In genomic region chr8:106535448-106535847, GRCm38 (mm10) we compare ENCODE assay signal across 2 mouse cellular contexts.
TF ChIP-seq lines count a peak whose summit lies in the region.

No protein-coding gene starts in this region.

TF ChIP-seq in CH12.LX, 34 proteins besides CTCF, POLR2A, EP300 and RAD21:
- TF ChIP-seq BHLHE40 (IDR thresholded peaks at IDR 0.05; ENCODE audit: low read depth, low read length) (no peak), ZKSCAN1 (IDR thresholded peaks at IDR 0.05; ENCODE audit: borderline replicate concordance, low read depth, low read length) (no peak), NELFE (IDR thresholded peaks at IDR 0.05; ENCODE audit: low read depth, low read length) (no peak), IRF4 (IDR thresholded peaks at IDR 0.05; ENCODE audit: low read depth, low read length) (no peak), PAX5 (IDR thresholded peaks at IDR 0.05; ENCODE audit: low read length) (no peak), HCFC1 (IDR thresholded peaks at IDR 0.05; ENCODE audit: low read depth, low read length) (no peak), MEF2A (IDR thresholded peaks at IDR 0.05; ENCODE audit: borderline replicate concordance, low read depth, low read length) (no peak), ETS1 (conservative IDR thresholded peaks at IDR 0.05; ENCODE audit: low read depth, low read length) (no peak)

TF ChIP-seq in MEL, 35 proteins besides CTCF, POLR2A, EP300 and RAD21:
- TF ChIP-seq MYC (IDR thresholded peaks at IDR 0.05; ENCODE audit: low read depth, low read length) (no peak), USF2 (IDR thresholded peaks at IDR 0.05; ENCODE audit: borderline replicate concordance in 1 of 2, insufficient read depth in 1 of 2, low read depth in 1 of 2, low read length in 2 of 2) (no peak), ZMIZ1 (IDR thresholded peaks at IDR 0.05; ENCODE audit: low read depth, low read length) (no peak), ZC3H11A (IDR thresholded peaks at IDR 0.05; ENCODE audit: low read depth, low read length) (0 out of 2 replicates have a peak, but pooled peaks have one; percentile 6), BHLHE40 (IDR thresholded peaks at IDR 0.05; ENCODE audit: borderline replicate concordance, low read depth, low read length) (no peak), JUND (IDR thresholded peaks at IDR 0.05; ENCODE audit: low read depth, low read length) (no peak), SIN3A (IDR thresholded peaks at IDR 0.05; ENCODE audit: low read length) (no peak), MAZ (IDR thresholded peaks at IDR 0.05; ENCODE audit: low read depth, low read length) (no peak), KAT2A (conservative IDR thresholded peaks at IDR 0.05; ENCODE audit: low read depth, low read length) (no peak), TAL1 (IDR thresholded peaks at IDR 0.05; ENCODE audit: low read length) (no peak), HCFC1 (IDR thresholded peaks at IDR 0.05; ENCODE audit: low read depth, low read length) (no peak), ZKSCAN1 (IDR thresholded peaks at IDR 0.05; ENCODE audit: low read depth, low read length) (no peak), TBP (IDR thresholded peaks at IDR 0.05; ENCODE audit: low read depth, low read length) (0 out of 2 replicates have a peak, but pooled peaks have one; percentile 30), TCF12 (IDR thresholded peaks at IDR 0.05; ENCODE audit: low read depth, low read length) (no peak), SMC3 (IDR thresholded peaks at IDR 0.05; ENCODE audit: low read depth, low read length) (no peak; the same call in 1 of the 2 replicates), CHD2 (IDR thresholded peaks at IDR 0.05; ENCODE audit: low read length) (no peak), NRF1 (IDR thresholded peaks at IDR 0.05; ENCODE audit: insufficient read depth, low read depth, low read length, poor library complexity, severe bottlenecking) (no peak), MAFK (IDR thresholded peaks at IDR 0.05; ENCODE audit: borderline replicate concordance, low read depth, low read length) (no peak)
